Mouse (Mus musculus) gastrocnemius, postnatal 25 days (tissue): Measurements from ENCODE around the gene Cxcl14. TPM values are rescaled to one million over a fixed set of nuclear protein-coding genes. Genes with fewer than 3 reads are reported as not detected.

Experiments used
- DNase-seq: peaks from one replicate; pipeline ENCODE4 v3.0.0; 2022
- total RNA-seq, 2 experiments: library from RNA; stranded (reverse); gene quantifications; 1 replicate in 1 of 2; 2 replicates in 1 of 2; pipeline ENCODE4 v1.2.3; 2021

Gene Cxcl14
- total RNA-seq, 2 experiments from 2014 or later = 18.8 to 34.8 TPM

GRCm38 (mm10) chr13:56251924-56252619 lies 44.3 kb downstream of the Cxcl14 start, which contains the start of gene Neurog1:
Neurog1 (minus strand) TSS chr13:56252163.
- no peak for DNase-seq

DNA sequence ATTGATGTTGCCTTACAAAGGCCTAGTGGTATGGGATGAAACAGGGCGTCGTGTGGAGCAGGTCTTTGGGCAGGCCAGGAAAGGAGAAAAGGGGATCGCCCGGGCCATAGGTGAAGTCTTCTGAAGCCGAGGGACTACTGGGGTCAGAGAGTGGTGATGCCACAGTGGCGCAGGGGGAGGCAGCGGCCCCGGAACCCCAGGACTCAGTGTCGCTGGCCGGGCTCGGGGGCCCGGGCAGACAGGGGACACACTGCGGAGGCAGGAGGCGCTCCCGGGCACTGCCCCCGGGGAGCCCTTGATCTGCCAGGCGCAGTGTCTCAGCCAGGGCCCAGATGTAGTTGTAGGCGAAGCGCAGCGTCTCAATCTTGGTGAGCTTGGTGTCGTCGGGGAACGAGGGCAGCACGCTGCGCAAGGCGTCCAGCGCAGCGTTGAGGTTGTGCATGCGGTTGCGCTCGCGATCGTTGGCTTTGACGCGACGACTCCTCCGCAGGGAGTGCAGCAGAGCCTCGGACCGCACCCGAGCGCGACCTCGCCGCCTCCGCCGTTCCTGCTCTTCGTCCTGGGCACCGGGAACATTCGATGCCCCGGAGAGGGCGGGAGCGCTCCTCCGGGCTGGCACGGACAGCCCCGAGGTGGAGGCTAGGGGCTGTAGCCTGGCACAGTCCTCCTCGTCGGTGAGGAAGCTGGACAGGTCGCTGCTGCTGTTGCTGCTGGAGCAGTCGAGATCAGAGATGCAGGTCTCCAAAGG lies 45.0 kb downstream of the Cxcl14 start:
- DNase-seq = no peak

GRCm38 (mm10) chr13:56250551-56251161 lies 45.7 kb downstream of the Cxcl14 start:
- no peak for DNase-seq

GRCm38 (mm10) chr13:56249593-56250341 lies 46.6 kb downstream of the Cxcl14 start:
- no peak for DNase-seq

DNA sequence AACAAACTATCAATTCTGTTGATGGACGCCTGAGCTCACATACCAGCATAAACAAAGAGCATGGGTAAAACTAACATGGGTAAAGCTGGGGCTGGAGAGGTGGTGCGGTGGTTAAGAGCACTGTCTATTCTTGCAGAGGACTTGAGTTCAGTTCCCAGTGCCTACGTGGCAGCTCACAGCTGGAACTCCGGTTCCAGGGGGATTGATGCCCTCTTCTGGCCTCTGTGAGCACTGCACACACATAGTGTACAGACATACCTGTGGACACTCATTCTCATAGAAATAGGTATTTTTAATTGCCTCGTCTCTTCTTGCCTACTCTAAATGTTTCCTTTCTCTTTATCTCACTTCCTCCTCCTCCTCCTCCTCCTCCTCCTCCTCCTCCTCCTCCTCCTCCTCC lies 53.2 kb downstream of the Cxcl14 start:
- DNase-seq = no peak

- DNase-seq = no peak
Observed at GRCm38 (mm10) chr13:56240012-56240770, 56.2 kb downstream of the Cxcl14 start.

Other genes with a start within 250 kb of the Cxcl14 start
- 10 to 100 TPM; 61.8 to 62.6 TPM for gene H2afy, start 160.2 kb downstream of the Cxcl14 start, total RNA-seq
- under 1 TPM; 0.21 to 0.36 TPM for gene Tifab, start 117.7 kb downstream of the Cxcl14 start, total RNA-seq
- not detected for gene Neurog1, start 44.4 kb downstream of the Cxcl14 start, total RNA-seq
- not detected for gene Gm3045, start 130.0 kb upstream of the Cxcl14 start, total RNA-seq
- gene Slc25a48, start 141.8 kb upstream of the Cxcl14 start, total RNA-seq = not detected
- gene Il9, start 185.7 kb upstream of the Cxcl14 start, total RNA-seq = not detected
- under 1 TPM in 1 of 2 experiments, not detected in 1; 0.51 TPM for gene Fbxl21, start 225.9 kb upstream of the Cxcl14 start, total RNA-seq